Mouse (Mus musculus) lung, postnatal 0 days (tissue): ENCODE results near the gene C9orf72.

Source experiments
- CTCF ChIP-seq: IDR thresholded peaks from 2 replicates; pipeline ENCODE4 v1.5.1; 2016; ENCODE audit warnings: antibody characterized with exemption, mild to moderate bottlenecking
- EP300 ChIP-seq: IDR thresholded peaks from 2 replicates; pipeline ENCODE4 v1.6.1; 2016; ENCODE audit warnings: antibody characterized with exemption, mild to moderate bottlenecking, control low read depth

DNA sequence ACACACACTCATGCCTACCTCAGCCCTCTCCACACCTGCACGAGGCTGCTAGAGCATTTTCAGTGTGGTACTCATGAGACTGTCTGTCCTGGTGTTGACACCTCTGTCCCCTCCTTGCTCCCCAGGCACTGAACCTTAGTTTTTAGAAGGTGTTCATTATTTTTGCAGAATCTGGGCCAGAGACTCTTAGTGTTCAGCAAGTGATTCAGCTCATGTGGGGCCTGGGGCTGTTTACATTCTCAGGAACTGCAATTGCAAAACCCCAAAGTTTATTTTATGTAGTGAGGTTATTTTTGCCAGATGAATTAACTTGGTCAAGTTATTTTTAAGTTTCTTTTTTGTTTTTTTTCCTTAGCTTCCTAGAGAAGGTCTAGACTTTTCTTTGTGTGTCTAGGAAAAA is 52.4 kb downstream of the C9orf72 start:
- TF ChIP-seq EP300 (no peak), CTCF (no peak)
